Mouse (Mus musculus) B cell, adult 67 days (primary cell): Measurements from ENCODE around the gene Lrrc57. TPM values are rescaled to one million over a fixed set of nuclear protein-coding genes. Genes with fewer than 3 reads are reported as not detected.

Experiments
- total RNA-seq, 2 experiments: library from RNA; stranded (reverse); gene quantifications; 4 replicates each; pipeline ENCODE4 v1.2.4; 2023

Gene Lrrc57
- 10 to 100 TPM; 27.3 to 33.8 TPM for total RNA-seq

GRCm38 (mm10) chr2:120608830-120609723 lies at the start of gene Lrrc57, which contains the start of gene Haus2:
Gene Lrrc57, minus strand, starts transcription at chr2:120609520.
Gene Haus2, plus strand, starts transcription at chr2:120609383.

GRCm38 (mm10) chr2:120628886-120629735 lies 19.8 kb upstream of the Lrrc57 start, which contains the start of gene Stard9:
Gene Stard9, plus strand, starts transcription at chr2:120629121.

GRCm38 (mm10) chr2:120566886-120567797 lies 42.2 kb downstream of the Lrrc57 start, which contains the start of gene Snap23:
Gene Snap23, plus strand, starts transcription at chr2:120567671.

GRCm38 (mm10) chr2:120563235-120563990 lies 45.9 kb downstream of the Lrrc57 start, which contains the start of gene Zfp106:
Gene Zfp106, minus strand, starts transcription at chr2:120563843.

Other genes starting within 250 kb of the Lrrc57 start
- gene Ganc, start 205.6 kb downstream of the Lrrc57 start, total RNA-seq = 10 to 100 TPM; 47.1 to 66.8 TPM
- gene Tmem87a, start 205.4 kb downstream of the Lrrc57 start, total RNA-seq = 10 to 100 TPM; 53.5 to 55.6 TPM
- gene Capn3, start 153.5 kb downstream of the Lrrc57 start, total RNA-seq = 1 to 10 TPM in 1 of 2 experiments, under 1 TPM in 1; 0.80 to 1.1 TPM
- 100 to 1,000 TPM; 127 to 130 TPM for gene Zfp106, start 45.7 kb downstream of the Lrrc57 start, total RNA-seq
- 10 to 100 TPM; 42.7 to 42.9 TPM for gene Snap23, start 41.8 kb downstream of the Lrrc57 start, total RNA-seq
- 10 to 100 TPM; 20.8 to 23.4 TPM for gene Haus2, start 137 bp downstream of the Lrrc57 start, total RNA-seq
- under 1 TPM; 0.70 to 0.77 TPM for gene Stard9, start 19.6 kb upstream of the Lrrc57 start, total RNA-seq
- gene Cdan1, start 240.6 kb upstream of the Lrrc57 start, total RNA-seq = 10 to 100 TPM; 45.1 to 53.0 TPM
- gene Ttbk2, start 241.1 kb upstream of the Lrrc57 start, total RNA-seq = 10 to 100 TPM; 10.1 to 12.0 TPM